Mouse (Mus musculus) forebrain, embryonic 14.5 days (tissue): Measurements from ENCODE around the gene Zfp668. TPM values are rescaled to one million over a fixed set of nuclear protein-coding genes. Genes with fewer than 3 reads are reported as not detected.
"Not testable (repeated sequence)": the region's sequence is repeated elsewhere in the genome, so short reads cannot be mapped to it uniquely, and the experiment has no call there.

Source experiments
- ATAC-seq: fragments of 200-750 bp; cut with Nextera tagmentation; 2 replicates; pipeline ENCODE4 v1.8.0; 2017; ENCODE audit warnings: mild to moderate bottlenecking, moderate library complexity
- DNase-seq: peaks from one replicate; pipeline ENCODE4 v3.0.0-alpha.2; 2015; ENCODE audit warnings: low spot score
- H3K27ac ChIP-seq: fragments of 300-500 bp; sonication (generic); 2 replicates; pipeline ENCODE4 v1.5.1; 2014; ENCODE audit warnings: low read depth, mild to moderate bottlenecking, control low read depth, low read length, moderate library complexity
- H3K27me3 ChIP-seq: fragments of 300-500 bp; sonication (generic); replicated peaks from 2 replicates; pipeline ENCODE4 v1.6.1; 2014; ENCODE audit warnings: low read length, control low read depth, mixed read lengths; ENCODE audit not compliant: control insufficient read depth, insufficient read depth
- H3K36me3 ChIP-seq: fragments of 300-500 bp; sonication (generic); 2 replicates; pipeline ENCODE4 v1.6.1; 2014; ENCODE audit warnings: low read length, control low read depth; ENCODE audit not compliant: control insufficient read depth, insufficient read depth
- H3K4me1 ChIP-seq: fragments of 300-500 bp; sonication (generic); 2 replicates; pipeline ENCODE4 v1.6.1; 2014; ENCODE audit warnings: antibody characterized with exemption, low read length, control low read depth; ENCODE audit not compliant: control insufficient read depth, insufficient read depth
- H3K4me2 ChIP-seq: fragments of 300-500 bp; sonication (generic); 2 replicates; pipeline ENCODE4 v1.6.1; 2014; ENCODE audit warnings: mild to moderate bottlenecking, control low read depth, low read length
- H3K4me3 ChIP-seq: fragments of 300-500 bp; sonication (generic); 2 replicates; pipeline ENCODE4 v1.5.1; 2014; ENCODE audit warnings: low read depth, low read length, control low read depth
- H3K9ac ChIP-seq: fragments of 300-500 bp; sonication (generic); 2 replicates; pipeline ENCODE4 v1.6.1; 2014; ENCODE audit warnings: mild to moderate bottlenecking, low read length, control low read depth, moderate library complexity
- H3K9me3 ChIP-seq: fragments of 300-500 bp; sonication (generic); replicated peaks from 2 replicates; pipeline ENCODE4 v1.6.1; 2016; ENCODE audit warnings: low read length, control low read depth, mixed read lengths; ENCODE audit not compliant: control insufficient read depth
- WGBS: fragments of 180-500 bp; shearing (Covaris S2); extraction: QIAGEN DNeasy Blood & Tissue Kit; methylation state at CpG from one replicate; pipeline ENCODE4 v1.1.7; 2014; 5-methylcytosine and 5-hydroxymethylcytosine counted together
- polyA plus RNA-seq: library from polyadenylated mRNA; unstranded; fragments of >200 nt; fragmentation: Nextera tagmentation; extraction: Ambion mirVana; gene quantifications from 2 replicates; pipeline ENCODE4 v1.2.1, GENCODE M21; 2014

Zfp668 gene
- polyA plus RNA-seq, 1 experiment from 2014 or later, result 24.1 TPM

DNA sequence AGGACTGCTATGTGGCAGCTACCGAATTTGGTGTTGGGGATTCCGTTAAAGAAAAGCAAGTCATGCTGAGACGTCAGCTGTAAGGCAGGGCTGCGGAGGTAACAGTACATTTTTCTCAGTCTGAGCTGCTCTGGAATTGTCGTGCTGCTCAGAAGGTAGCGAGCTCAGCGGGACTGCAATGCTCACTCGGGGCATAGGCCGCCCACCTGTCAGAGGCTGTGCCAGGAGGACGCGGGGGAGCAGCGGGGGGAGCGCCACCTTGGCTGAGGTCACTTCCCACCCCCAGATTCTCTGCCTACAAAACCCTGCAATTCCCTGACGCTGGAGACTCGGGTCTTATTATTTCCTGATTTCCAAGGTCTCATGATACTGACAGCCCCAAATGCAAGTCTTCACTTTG, 35.7 kb downstream of the Zfp668 start:
- peak overlapping the region; percentile 68 for H3K9ac ChIP-seq
- 1% methylated on average over 15 of the region's 15 CpGs for WGBS
- H3K9me3 ChIP-seq, result no peaks in the 10 kb centered on the region
- H3K36me3 ChIP-seq, result no peaks in the 10 kb centered on the region
- peak overlapping the region; percentile 68 for H3K4me3 ChIP-seq
- peaks cover 4% of the 10 kb centered on the region for H3K4me1 ChIP-seq
- peak overlapping the region; percentile 90 for H3K27ac ChIP-seq
- DNase-seq (no peak), ATAC-seq (peak; percentile 21)
- H3K27me3 ChIP-seq, result no peaks in the 10 kb centered on the region
- H3K4me2 ChIP-seq, result peak overlapping the region; percentile 98

DNA sequence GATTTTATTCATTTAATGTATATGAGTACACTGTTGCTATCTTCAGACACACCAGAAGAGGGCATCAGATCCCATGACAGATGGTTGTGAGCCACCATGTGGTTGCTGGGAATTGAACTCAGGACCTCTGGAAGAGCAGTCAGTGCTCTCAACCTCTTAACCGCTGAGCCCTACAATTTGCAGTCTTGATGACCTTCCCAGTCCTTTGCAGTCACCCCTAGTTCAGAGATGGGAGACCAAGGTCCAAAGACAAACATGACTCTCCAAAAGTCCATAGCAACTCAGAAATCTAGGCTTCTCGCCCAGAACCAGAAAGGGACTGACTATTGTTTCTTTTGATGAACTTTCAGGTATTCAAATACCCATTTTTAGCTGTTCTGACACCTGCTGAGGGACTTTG, 36.6 kb downstream of the Zfp668 start:
- H3K9ac ChIP-seq, H3K9me3 ChIP-seq, H3K4me2 ChIP-seq, H3K27ac ChIP-seq, DNase-seq, H3K4me1 ChIP-seq, ATAC-seq, H3K36me3 ChIP-seq, H3K27me3 ChIP-seq, H3K4me3 ChIP-seq: not testable (repeated sequence)
- WGBS, result 71% methylated on average over 2 of the region's 2 CpGs

- H3K4me1 ChIP-seq, H3K4me3 ChIP-seq, H3K4me2 ChIP-seq, H3K9ac ChIP-seq, H3K36me3 ChIP-seq, H3K9me3 ChIP-seq, H3K27ac ChIP-seq, ATAC-seq, DNase-seq, H3K27me3 ChIP-seq: not testable (repeated sequence)
- 80% methylated on average over 4 of the region's 4 CpGs for WGBS
Observed at GRCm38 (mm10) chr7:127837878-127838277, 38.8 kb downstream of the Zfp668 start.

- WGBS, result 87% methylated on average over 5 of the region's 5 CpGs
- Histone ChIP-seq H3K4me1 (peaks cover 4% of the 10 kb centered on the region), H3K9me3 (no peaks in the 10 kb centered on the region), H3K4me3 (no peak overlapping the region), H3K27ac (no peak overlapping the region), H3K9ac (no peak overlapping the region), H3K36me3 (no peaks in the 10 kb centered on the region), H3K4me2 (no peak overlapping the region), H3K27me3 (no peaks in the 10 kb centered on the region)
- ATAC-seq (no peak), DNase-seq (no peak)
Observed at GRCm38 (mm10) chr7:127837473-127837872, 39.2 kb downstream of the Zfp668 start.

- Histone ChIP-seq H3K4me2 (no peak overlapping the region), H3K9ac (no peak overlapping the region), H3K27me3 (no peaks in the 10 kb centered on the region), H3K36me3 (no peaks in the 10 kb centered on the region), H3K9me3 (no peaks in the 10 kb centered on the region), H3K4me3 (no peak overlapping the region), H3K4me1 (no peaks in the 10 kb centered on the region), H3K27ac (no peak overlapping the region)
- no peak for ATAC-seq
- 77% methylated on average over 2 of the region's 2 CpGs for WGBS
- DNase-seq, result no peak
Observed at GRCm38 (mm10) chr7:127835550-127835949, 41.1 kb downstream of the Zfp668 start.

- peak within 1 kb of the TSS; percentile 68 for H3K4me3 ChIP-seq
- WGBS, result 2% methylated on average over 33 of the region's 38 CpGs
- H3K9ac ChIP-seq, result peak within 1 kb of the TSS; percentile 96
- H3K27ac ChIP-seq, result peak within 1 kb of the TSS; percentile 66
- H3K36me3 ChIP-seq, result no peaks in the 10 kb centered on the region
- ATAC-seq (peak; percentile 92), DNase-seq (peak; percentile 85)
- 0 out of 2 replicates have a peak, but pooled peaks cover 5% of the 10 kb centered on the region for H3K4me1 ChIP-seq
- H3K4me2 ChIP-seq, result peak within 1 kb of the TSS; percentile 74
- H3K27me3 ChIP-seq, result no peaks in the 10 kb centered on the region
- no peaks in the 10 kb centered on the region for H3K9me3 ChIP-seq
Observed at GRCm38 (mm10) chr7:127824176-127824871, 52.3 kb downstream of the Zfp668 start, which contains the start of the genes Stx4a and Stx1b. Stx4a (plus strand) TSS chr7:127824294. Stx1b (minus strand) TSS chr7:127824549.

DNA sequence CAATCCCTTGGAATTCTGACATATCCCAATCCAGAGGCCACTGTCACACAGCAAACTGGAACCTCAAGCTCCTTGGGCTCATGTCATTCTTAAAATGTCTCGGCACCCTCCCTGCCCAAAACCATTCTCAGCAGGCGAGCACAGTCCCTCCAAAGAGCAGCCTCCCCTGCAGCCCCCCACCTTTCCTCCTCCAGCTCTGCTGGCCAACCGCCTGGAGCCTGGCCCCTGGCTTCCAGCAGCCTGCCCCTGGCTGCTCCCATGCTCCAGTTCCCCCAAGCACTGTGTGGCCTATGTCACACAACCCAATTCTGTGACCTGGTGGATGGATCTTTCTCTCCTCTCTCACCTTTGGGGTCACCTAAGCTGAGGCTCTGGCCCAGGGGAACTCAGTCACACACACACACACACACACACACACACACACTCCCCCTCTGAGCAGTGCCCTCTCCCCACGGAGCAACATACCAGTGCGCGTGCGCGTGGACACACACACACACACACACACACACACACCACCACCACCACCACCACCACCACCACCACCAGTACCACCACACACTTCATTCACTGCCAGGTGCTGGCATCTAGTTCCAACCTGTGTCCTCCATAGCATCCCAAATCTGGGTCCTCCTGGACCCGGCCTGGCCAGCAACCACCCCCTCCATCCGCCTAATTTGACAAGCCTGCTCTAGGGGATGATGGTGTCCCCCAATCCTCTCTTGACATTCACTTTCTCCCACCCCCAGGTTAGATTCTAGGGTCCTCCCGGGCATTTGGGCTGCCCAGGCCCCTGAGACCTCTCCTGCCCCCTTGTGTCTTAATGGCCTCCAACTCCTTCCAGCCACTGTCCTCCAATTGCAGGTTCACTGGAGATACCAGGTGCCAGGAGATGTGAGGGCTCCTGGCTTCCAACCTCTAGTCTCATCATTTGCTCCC, 53.1 kb downstream of the Zfp668 start:
- WGBS, result 54% methylated on average over 11 of the region's 11 CpGs
- no peak for DNase-seq

DNA sequence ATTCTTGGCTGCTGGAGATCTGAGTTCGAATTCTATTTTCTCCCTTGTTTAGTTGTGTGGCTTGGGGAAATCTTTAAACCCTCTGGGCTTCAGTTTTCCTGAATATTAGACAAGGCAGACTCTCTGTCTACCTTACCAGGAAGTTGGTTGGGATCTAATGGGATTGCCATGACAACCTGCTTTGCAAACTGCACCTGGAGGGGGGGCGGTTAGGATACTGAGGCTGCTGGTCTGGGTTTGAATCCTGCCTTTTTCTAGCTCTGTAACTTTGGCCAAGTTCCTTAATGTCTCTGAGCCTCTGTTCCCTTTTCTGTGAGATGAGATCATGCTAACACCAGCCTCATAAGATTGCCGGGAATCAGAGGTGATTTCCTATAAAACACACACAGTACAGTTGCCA, 54.1 kb downstream of the Zfp668 start:
- no peak overlapping the region for H3K4me3 ChIP-seq
- 91% methylated on average over 3 of the region's 3 CpGs for WGBS

More for the DNA sequence above, 53.1 kb downstream of the Zfp668 start:
- Histone ChIP-seq H3K9ac (peak overlapping the region; percentile 96), H3K27ac (peak overlapping the region; percentile 66; the same call in 1 of the 2 replicates), H3K4me3 (peak overlapping the region; percentile 68), H3K4me1 (0 out of 2 replicates have a peak, but pooled peaks cover 5% of the 10 kb centered on the region), H3K27me3 (no peaks in the 10 kb centered on the region), H3K9me3 (no peaks in the 10 kb centered on the region), H3K36me3 (no peaks in the 10 kb centered on the region), H3K4me2 (peak overlapping the region; percentile 74)
- no peak for ATAC-seq

More for the DNA sequence above, 54.1 kb downstream of the Zfp668 start:
- Histone ChIP-seq H3K27ac (no peak overlapping the region), H3K4me1 (0 out of 2 replicates have a peak, but pooled peaks cover 5% of the 10 kb centered on the region), H3K9ac (no peak overlapping the region), H3K27me3 (no peaks in the 10 kb centered on the region), H3K9me3 (no peaks in the 10 kb centered on the region), H3K4me2 (no peak overlapping the region), H3K36me3 (no peaks in the 10 kb centered on the region)
- DNase-seq, result no peak
- no peak for ATAC-seq
